Mouse (Mus musculus) large intestine, adult 2 months (tissue): Measurements from ENCODE around the gene Ppp1r9a. TPM values are rescaled to one million over a fixed set of nuclear protein-coding genes. Genes with fewer than 3 reads are reported as not detected.

Experiments used
- DNase-seq: peaks from one replicate; pipeline ENCODE4 v3.0.0-alpha.2; 2012; ENCODE audit warnings: low read depth, low spot score
- WGBS: fragments of 180-500 bp; shearing (Covaris S2); methylation state at CpG from one replicate; pipeline ENCODE4 v1.1.7; 2018; 5-methylcytosine and 5-hydroxymethylcytosine counted together
- polyA plus RNA-seq: library from polyadenylated mRNA; depleted of rRNA; stranded (reverse); fragments of >200 nt; gene quantifications from 2 replicates; pipeline ENCODE4 v1.2.3, GENCODE M21; 2012; rRNA removed

Ppp1r9a gene
- polyA plus RNA-seq, 1 experiment: 1.8 TPM

GRCm38 (mm10) chr6:5177967-5178891 is 275.5 kb downstream of the Ppp1r9a start:
- DNase-seq: no peak
- WGBS: 65% methylated on average over 19 of the region's 19 CpGs

- WGBS: 93% methylated on average over 6 of the region's 6 CpGs
- DNase-seq: no peak
Observed at GRCm38 (mm10) chr6:5179189-5179588, 276.5 kb downstream of the Ppp1r9a start.

- no peak for DNase-seq
- WGBS: 71% methylated on average over 5 of the region's 5 CpGs
Observed at GRCm38 (mm10) chr6:5180645-5181044, 277.9 kb downstream of the Ppp1r9a start.

- DNase-seq: no peak
- 82% methylated on average over 7 of the region's 7 CpGs for WGBS
Observed at GRCm38 (mm10) chr6:5186229-5186950, 283.7 kb downstream of the Ppp1r9a start.

- DNase-seq: no peak
- WGBS: 77% methylated on average over 6 of the region's 6 CpGs
Observed at GRCm38 (mm10) chr6:5187586-5187985, 284.9 kb downstream of the Ppp1r9a start.

GRCm38 (mm10) chr6:5188036-5188435 is 285.3 kb downstream of the Ppp1r9a start:
- no peak for DNase-seq
- 78% methylated on average over 5 of the region's 5 CpGs for WGBS

GRCm38 (mm10) chr6:5188938-5189337 is 286.2 kb downstream of the Ppp1r9a start:
- 65% methylated on average over 6 of the region's 6 CpGs for WGBS
- no peak for DNase-seq

- WGBS: 16% methylated on average over 4 of the region's 4 CpGs
- DNase-seq: no peak
Observed at GRCm38 (mm10) chr6:5189507-5189906, 286.8 kb downstream of the Ppp1r9a start.

GRCm38 (mm10) chr6:5190761-5191160 is 288.0 kb downstream of the Ppp1r9a start:
- WGBS: 78% methylated on average over 4 of the region's 4 CpGs
- no peak for DNase-seq

GRCm38 (mm10) chr6:5193693-5194092 is 291.0 kb downstream of the Ppp1r9a start, which contains the start of gene Pon1:
Gene Pon1, minus strand, starts transcription at chr6:5193946.
- no peak for DNase-seq
- 63% methylated on average over 5 of the region's 5 CpGs for WGBS

- 72% methylated on average over 5 of the region's 5 CpGs for WGBS
- DNase-seq: no peak
Observed at GRCm38 (mm10) chr6:5198590-5198989, 295.9 kb downstream of the Ppp1r9a start.

- DNase-seq: no peak
- WGBS: 86% methylated on average over 8 of the region's 8 CpGs
Observed at GRCm38 (mm10) chr6:5199376-5199905, 296.7 kb downstream of the Ppp1r9a start.

GRCm38 (mm10) chr6:5199916-5200315 is 297.2 kb downstream of the Ppp1r9a start:
- no peak for DNase-seq
- WGBS: 60% methylated on average over 3 of the region's 3 CpGs

- WGBS: 75% methylated on average over 2 of the region's 2 CpGs
Observed at GRCm38 (mm10) chr6:5207817-5208216, 305.1 kb downstream of the Ppp1r9a start.

More at GRCm38 (mm10) chr6:5207817-5208216, 305.1 kb downstream of the Ppp1r9a start:
- no peak for DNase-seq

Other genes starting within 250 kb of the Ppp1r9a start
- gene Sgce, start 155.7 kb upstream of the Ppp1r9a start, polyA plus RNA-seq: 5.6 and 7.0 TPM in 2 replicates
- 0.17 and 0.38 TPM in 2 replicates for gene Peg10, start 155.6 kb upstream of the Ppp1r9a start, polyA plus RNA-seq